Mouse (Mus musculus): ENCODE data around the gene Klk1b4.

The Klk1b4 gene

DNA sequence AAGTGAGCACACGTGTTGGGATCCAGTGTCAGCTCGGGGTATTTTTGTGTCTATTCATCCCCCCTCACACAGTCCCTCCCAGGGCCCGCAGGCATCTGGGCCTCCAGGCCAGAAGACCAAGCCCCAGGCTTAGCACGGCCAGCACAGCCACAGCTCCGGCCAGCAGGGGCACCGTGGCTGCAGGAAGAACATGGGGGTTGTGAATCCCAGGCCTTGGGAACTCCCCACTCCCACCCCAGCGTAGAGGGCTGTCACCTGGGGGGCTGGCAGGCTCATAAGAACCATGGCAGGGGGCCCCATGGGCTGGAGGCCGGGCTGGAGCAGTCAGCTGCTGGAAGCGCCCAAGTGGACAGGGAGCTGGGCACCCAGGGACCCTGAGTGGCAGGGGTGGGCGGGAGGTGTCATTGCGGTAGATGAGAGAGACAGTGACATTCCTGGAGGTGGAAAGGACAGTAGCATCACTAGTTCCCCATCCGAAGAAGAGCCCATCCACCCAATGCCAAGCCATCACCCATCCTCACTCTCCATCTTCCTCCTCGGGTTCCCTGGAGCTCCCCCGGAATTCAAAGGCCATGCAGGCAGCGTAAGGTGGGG, 45.9 kb downstream of the Klk1b4 start:
- no peak for DNase-seq (ENCODE audit: low read depth in 1 of 2, low spot score in 2 of 2)

GRCm38 (mm10) chr7:44254930-44255329, 47.7 kb downstream of the Klk1b4 start:
- DNase-seq (ENCODE audit: low read depth in 1 of 2, low spot score in 2 of 2), result no peak

- no peak for DNase-seq (ENCODE audit: low read depth in 1 of 2, low spot score in 2 of 2)
Observed at GRCm38 (mm10) chr7:44257278-44257677, 50.0 kb downstream of the Klk1b4 start, which contains the start of gene Acp4. Gene Acp4 (minus strand): TSS chr7:44257378.

GRCm38 (mm10) chr7:44260410-44260809, 53.2 kb downstream of the Klk1b4 start:
- DNase-seq (ENCODE audit: low read depth in 1 of 2, low spot score in 2 of 2), result no peak

GRCm38 (mm10) chr7:44261147-44261546, 53.9 kb downstream of the Klk1b4 start, which contains the start of gene Gm15517:
Gene Gm15517 (plus strand): TSS chr7:44261447.
- DNase-seq (ENCODE audit: low read depth in 1 of 2, low spot score in 2 of 2), result no peak

Data from monocyte, adult 2 months (primary cell).